Mouse (Mus musculus) liver, embryonic 14.5 days (tissue): ENCODE measurements around the gene Lhfpl5.

Source experiments
- CTCF ChIP-seq: IDR thresholded peaks from 2 replicates; pipeline ENCODE4 v1.5.1; 2016; ENCODE audit warnings: antibody characterized with exemption, low read depth, control low read depth
- EP300 ChIP-seq: IDR thresholded peaks from 2 replicates; pipeline ENCODE4 v1.6.1; 2016; ENCODE audit warnings: antibody characterized with exemption, low read depth

DNA sequence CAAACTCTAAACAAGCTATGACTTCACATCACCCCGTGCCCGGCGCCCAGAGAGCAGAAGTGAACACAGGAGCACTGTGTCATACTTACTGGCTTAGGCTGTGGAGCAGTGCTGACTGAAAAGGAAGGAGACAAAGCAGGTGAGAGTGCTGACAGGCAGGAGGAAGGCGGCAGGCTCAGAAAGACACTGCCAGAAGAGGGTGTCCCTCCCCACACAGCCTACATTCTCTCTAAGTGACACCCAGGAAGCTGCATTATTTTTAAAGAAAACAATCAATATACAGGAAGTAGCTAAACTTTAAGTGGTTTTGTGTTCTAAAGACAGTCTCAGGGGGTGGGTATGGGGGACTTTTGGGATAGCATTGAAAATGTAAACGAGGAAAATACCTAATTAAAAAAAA is 25.3 kb downstream of the Lhfpl5 start:
- TF ChIP-seq CTCF (no peak), EP300 (no peak)
